ENCODE assay signal across 8 mouse cellular contexts in genomic region chr9:110244567-110244888, GRCm38 (mm10). TPM values are rescaled to one million over a fixed set of nuclear protein-coding genes. Genes with fewer than 3 reads are reported as not detected.
DNase-seq lines count a peak whose midpoint lies in the region; ATAC-seq lines count a peak whose summit lies in the region.

No protein-coding gene starts in this region.

- H3K4me3 ChIP-seq in kidney, embryonic 14.5 days (ENCODE audit: low read length) = peak overlapping the region; percentile 69
- H3K4me3 ChIP-seq in embryonic facial prominence, embryonic 11.5 days (ENCODE audit: low read depth, low read length) = peak overlapping the region; percentile 53
- peak overlapping the region; percentile 82 for H3K4me3 ChIP-seq in hindbrain, embryonic 16.5 days (ENCODE audit: low read length)
- H3K4me3 ChIP-seq in midbrain, embryonic 15.5 days = peak overlapping the region; percentile 88

- WGBS in kidney, embryonic 14.5 days = 22% methylated on average over 7 of the region's 7 CpGs
- WGBS in embryonic facial prominence, embryonic 11.5 days = 19% methylated on average over 7 of the region's 7 CpGs
- 22% methylated on average over 7 of the region's 7 CpGs for WGBS in hindbrain, embryonic 16.5 days
- WGBS in midbrain, embryonic 15.5 days = 16% methylated on average over 7 of the region's 7 CpGs

- ATAC-seq in kidney, embryonic 14.5 days (ENCODE audit: low FRiP score, low TSS enrichment) = no peak
- no peak for ATAC-seq in embryonic facial prominence, embryonic 11.5 days (replicated peaks; ENCODE audit: insufficient number of reproducible peaks, low FRiP score, low TSS enrichment, low read depth)
- ATAC-seq in hindbrain, embryonic 16.5 days = no peak
- ATAC-seq in midbrain, embryonic 15.5 days (replicated peaks) = 0 out of 2 replicates have a peak, but pooled peaks have one; percentile 0
- ATAC-seq in activated CD4-positive, CD25-positive, alpha-beta regulatory T cell, adult 4 months = no peak

- H3K27me3 ChIP-seq in kidney, embryonic 14.5 days (ENCODE audit: control insufficient read depth, insufficient read depth, low read length) = peaks cover 18% of the 10 kb centered on the region; the same call in 1 of the 2 replicates
- H3K27me3 ChIP-seq in embryonic facial prominence, embryonic 11.5 days (ENCODE audit: control insufficient read depth, insufficient read depth, low read length) = peaks cover 16% of the 10 kb centered on the region
- no peaks in the 10 kb centered on the region for H3K27me3 ChIP-seq in hindbrain, embryonic 16.5 days (replicated peaks; ENCODE audit: control insufficient read depth, insufficient read depth, low read length)
- H3K27me3 ChIP-seq in midbrain, embryonic 15.5 days (replicated peaks) = no peaks in the 10 kb centered on the region

- 0 out of 2 replicates have a peak, but pooled peaks cover 9% of the 10 kb centered on the region for H3K4me1 ChIP-seq in kidney, embryonic 14.5 days (ENCODE audit: control insufficient read depth, insufficient read depth, low read length)
- peaks cover 4% of the 10 kb centered on the region; the same call in 1 of the 2 replicates for H3K4me1 ChIP-seq in embryonic facial prominence, embryonic 11.5 days (ENCODE audit: control insufficient read depth, insufficient read depth, low read length)
- peaks cover 29% of the 10 kb centered on the region for H3K4me1 ChIP-seq in hindbrain, embryonic 16.5 days (ENCODE audit: control insufficient read depth, insufficient read depth, low read depth, low read length)
- peaks cover 39% of the 10 kb centered on the region for H3K4me1 ChIP-seq in midbrain, embryonic 15.5 days

- no peak overlapping the region for H3K27ac ChIP-seq in kidney, embryonic 14.5 days (ENCODE audit: low read depth, low read length)
- no peak overlapping the region for H3K27ac ChIP-seq in embryonic facial prominence, embryonic 11.5 days (replicated peaks; ENCODE audit: low read depth, low read length)
- peak overlapping the region; percentile 96 for H3K27ac ChIP-seq in hindbrain, embryonic 16.5 days (ENCODE audit: low read depth, low read length)
- peak overlapping the region; percentile 92 for H3K27ac ChIP-seq in midbrain, embryonic 15.5 days

- no peaks in the 10 kb centered on the region for H3K9me3 ChIP-seq in kidney, embryonic 14.5 days (ENCODE audit: control insufficient read depth, low read length)
- H3K9me3 ChIP-seq in embryonic facial prominence, embryonic 11.5 days (replicated peaks; ENCODE audit: control insufficient read depth, low read length) = no peaks in the 10 kb centered on the region
- H3K9me3 ChIP-seq in hindbrain, embryonic 16.5 days (ENCODE audit: control insufficient read depth, low read length) = no peaks in the 10 kb centered on the region
- H3K9me3 ChIP-seq in midbrain, embryonic 15.5 days = no peaks in the 10 kb centered on the region

- peak overlapping the region; percentile 57; the same call in 1 of the 2 replicates for H3K9ac ChIP-seq in kidney, embryonic 14.5 days (ENCODE audit: low read depth, low read length)
- no peak overlapping the region for H3K9ac ChIP-seq in embryonic facial prominence, embryonic 11.5 days (replicated peaks; ENCODE audit: low read length)
- peak overlapping the region; percentile 89 for H3K9ac ChIP-seq in hindbrain, embryonic 16.5 days (ENCODE audit: low read depth, low read length)
- peak overlapping the region; percentile 88 for H3K9ac ChIP-seq in midbrain, embryonic 15.5 days

- DNase-seq in kidney, adult 11 months = no peak
- no peak for DNase-seq in embryonic facial prominence, embryonic 11.5 days (ENCODE audit: low spot score)
- no peak for DNase-seq in gastrocnemius, adult 8-10 months (ENCODE audit: low spot score in 2 of 2)
- no peak for DNase-seq in right cerebral cortex, adult 18-20 months

- H3K4me2 ChIP-seq in kidney, embryonic 14.5 days (replicated peaks; ENCODE audit: low read depth, low read length) = peak overlapping the region; percentile 100
- H3K4me2 ChIP-seq in embryonic facial prominence, embryonic 11.5 days (ENCODE audit: low read depth, low read length) = peak overlapping the region; percentile 98
- H3K4me2 ChIP-seq in hindbrain, embryonic 16.5 days (ENCODE audit: low read length) = peak overlapping the region; percentile 88
- H3K4me2 ChIP-seq in midbrain, embryonic 15.5 days = peak overlapping the region; percentile 90

- H3K36me3 ChIP-seq in kidney, embryonic 14.5 days (ENCODE audit: control insufficient read depth, insufficient read depth, low read length) = peaks cover 11% of the 10 kb centered on the region; the same call in 1 of the 2 replicates
- no peaks in the 10 kb centered on the region for H3K36me3 ChIP-seq in embryonic facial prominence, embryonic 11.5 days (replicated peaks; ENCODE audit: control insufficient read depth, insufficient read depth, low read depth, low read length)
- peaks cover under 1% of the 10 kb centered on the region; the same call in 1 of the 2 replicates for H3K36me3 ChIP-seq in hindbrain, embryonic 16.5 days (ENCODE audit: control insufficient read depth, insufficient read depth, low read length)
- 0 out of 2 replicates have a peak, but pooled peaks cover under 1% of the 10 kb centered on the region for H3K36me3 ChIP-seq in midbrain, embryonic 15.5 days (replicated peaks)

RNA-seq across cellular contexts. Expression of gene Cspg5, which starts 0.9 kb away (rescaled TPM):
- polyA plus RNA-seq in kidney, embryonic 14.5 days (2014; fragmentation: Nextera tagmentation; extraction: Ambion mirVana) = 0.76 and 1.4 TPM in 2 replicates
- polyA plus RNA-seq in embryonic facial prominence, embryonic 11.5 days (2014; fragmentation: Nextera tagmentation; extraction: Ambion mirVana) = 3.1 and 4.8 TPM in 2 replicates
- polyA plus RNA-seq in hindbrain, embryonic 16.5 days (2015; fragmentation: Nextera tagmentation; extraction: Ambion mirVana) = 207 and 212 TPM in 2 replicates
- 175 and 191 TPM in 2 replicates for polyA plus RNA-seq in midbrain, embryonic 15.5 days (2015; fragmentation: Nextera tagmentation; extraction: Ambion mirVana)
- polyA plus RNA-seq in activated CD4-positive, CD25-positive, alpha-beta regulatory T cell, adult 4 months (2017; shearing (Covaris generic)) = under 1 TPM in 1 of 2 experiments, not detected in 1; 0.17 TPM
- under 1 TPM in 2 of 4 experiments, not detected in 2; 0.16 to 0.17 TPM for total RNA-seq in gastrocnemius, adult 8-10 months (2022)

Comparison
In these comparisons a context has a peak if more than half of its experiments do, and no peak if none do; other contexts are left out.
1. H3K27ac ChIP-seq: peak in hindbrain, embryonic 16.5 days (single experiment) and midbrain, embryonic 15.5 days (single experiment); none in kidney, embryonic 14.5 days (single experiment) and embryonic facial prominence, embryonic 11.5 days (single experiment).
2. RNA of gene Cspg5, which starts 0.9 kb away (polyA plus RNA-seq): 207 to 212 TPM in hindbrain, embryonic 16.5 days and 175 to 191 TPM in midbrain, embryonic 15.5 days; 3.1 to 4.8 TPM in embryonic facial prominence, embryonic 11.5 days, 0.76 to 1.4 TPM in kidney, embryonic 14.5 days and 0.17 TPM in activated CD4-positive, CD25-positive, alpha-beta regulatory T cell, adult 4 months; every median in the first group is over 10 times any median in the second.
3. Peak in every context shown above with its lines, with median percentiles within 50 percentile points of each other: H3K4me2 ChIP-seq and H3K4me3 ChIP-seq.